Mouse (Mus musculus): Measurements from ENCODE around the gene Zfp664.

DNA sequence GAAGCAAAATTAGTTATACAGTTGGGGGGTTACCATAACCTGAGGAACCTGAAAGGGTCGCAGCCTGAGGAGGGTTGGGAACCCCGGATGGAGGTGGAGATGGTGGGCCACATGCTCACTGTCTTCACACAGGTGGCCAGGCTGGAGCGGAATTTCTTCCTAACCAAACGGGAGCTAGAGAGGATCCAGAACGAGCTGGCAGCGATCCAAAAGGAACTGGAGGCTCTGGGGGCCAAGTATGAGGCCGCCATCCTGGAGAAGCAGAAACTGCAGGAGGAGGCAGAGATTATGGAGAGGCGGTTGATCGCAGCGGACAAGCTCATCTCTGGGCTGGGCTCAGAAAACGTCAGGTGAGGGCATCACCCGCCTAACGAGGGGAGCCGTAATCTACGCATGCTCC, 45.4 kb upstream of the Zfp664 start:
- TF ChIP-seq TAL1 (IDR thresholded peaks at IDR 0.05; ENCODE audit: low read length) = no peak
- no peak for TF ChIP-seq GATA1 (IDR thresholded peaks at IDR 0.05; ENCODE audit: low read length)
